Mouse (Mus musculus) liver, adult 2 months (tissue): Measurements from ENCODE around the gene Zcchc9. TPM values are rescaled to one million over a fixed set of nuclear protein-coding genes. Genes with fewer than 3 reads are reported as not detected.
A peak's percentile ranks its signal among the peaks of the same experiment; 100 is the strongest.

ENCODE experiments used
- DNase-seq: peaks from one replicate; pipeline ENCODE4 v3.0.0-alpha.2; 2011; ENCODE audit warnings: low read depth, low spot score; ENCODE audit errors: extremely low read depth
- H3K27ac ChIP-seq: fragments of 200-500 bp; replicated peaks from 2 replicates; pipeline ENCODE4 v1.5.1; 2012; ENCODE audit warnings: low read depth, mild to moderate bottlenecking, control low read depth, inconsistent platforms, low read length; ENCODE audit not compliant: insufficient read depth
- H3K27me3 ChIP-seq: fragments of 200-500 bp; 2 replicates; pipeline ENCODE4 v1.6.1; 2012; ENCODE audit warnings: mild to moderate bottlenecking, moderate library complexity, low read length, inconsistent platforms; ENCODE audit not compliant: control insufficient read depth, insufficient read depth
- H3K36me3 ChIP-seq: fragments of 200-500 bp; 2 replicates; pipeline ENCODE4 v1.6.1; 2012; ENCODE audit warnings: low read length, inconsistent platforms; ENCODE audit not compliant: control insufficient read depth, insufficient read depth
- H3K4me1 ChIP-seq: fragments of 200-500 bp; 2 replicates; pipeline ENCODE4 v1.6.1; 2011; ENCODE audit warnings: low read length; ENCODE audit not compliant: control insufficient read depth, insufficient read depth
- H3K4me3 ChIP-seq: fragments of 200-500 bp; 2 replicates; pipeline ENCODE4 v1.5.1; 2011; ENCODE audit warnings: low read depth, mild to moderate bottlenecking, control low read depth, low read length, moderate library complexity; ENCODE audit not compliant: insufficient read depth
- H3K79me2 ChIP-seq: fragments of 200-500 bp; 2 replicates; pipeline ENCODE4 v1.6.1; 2012; ENCODE audit warnings: inconsistent platforms, mild to moderate bottlenecking, low read length, moderate library complexity; ENCODE audit not compliant: control insufficient read depth, insufficient read depth
- H3K9ac ChIP-seq: fragments of 200-500 bp; 2 replicates; pipeline ENCODE4 v1.6.1; 2012; ENCODE audit warnings: low read depth, mild to moderate bottlenecking, control low read depth, inconsistent platforms, low read length
- CTCF ChIP-seq: fragments of 200-500 bp; IDR thresholded peaks from 2 replicates; pipeline ENCODE4 v1.5.1; 2011; ENCODE audit warnings: low read depth, low read length, control low read depth
- POLR2A ChIP-seq: fragments of 200-500 bp; IDR thresholded peaks from 2 replicates; pipeline ENCODE4 v1.6.1; 2011; ENCODE audit warnings: low read length, control low read depth; ENCODE audit not compliant: insufficient read depth; ENCODE audit errors: extremely low read depth
- WGBS: fragments of 180-500 bp; shearing (Covaris S2); methylation state at CpG from one replicate; pipeline ENCODE4 v1.1.7; 2018; 5-methylcytosine and 5-hydroxymethylcytosine counted together
- polyA plus RNA-seq: library from polyadenylated mRNA; depleted of rRNA; stranded (reverse); fragments of >200 nt; gene quantifications from 2 replicates; pipeline ENCODE4 v1.2.3, GENCODE M21; 2012
- total RNA-seq: library from RNA; depleted of rRNA; stranded (reverse); fragments of >200 nt; gene quantifications from 2 replicates; pipeline ENCODE4 v1.2.3, GENCODE M21; 2014

Zcchc9 gene
- total and polyA plus RNA-seq, 2 experiments, result 9.4 to 9.5 TPM

GRCm38 (mm10) chr13:91759791-91760190 is 47.7 kb downstream of the Zcchc9 start:
- TF ChIP-seq CTCF, result no peak
- TF ChIP-seq POLR2A, result no peak
- Histone ChIP-seq H3K4me1 (peaks cover 36% of the 10 kb centered on the region), H3K9ac (no peak overlapping the region), H3K27ac (no peak overlapping the region), H3K4me3 (no peak overlapping the region), H3K79me2 (no peaks in the 10 kb centered on the region; the same call in 1 of the 2 replicates), H3K36me3 (peaks cover 57% of the 10 kb centered on the region), H3K27me3 (no peaks in the 10 kb centered on the region)
- 17% methylated on average over 8 of the region's 8 CpGs for WGBS
- peak; percentile 94 for DNase-seq

DNA sequence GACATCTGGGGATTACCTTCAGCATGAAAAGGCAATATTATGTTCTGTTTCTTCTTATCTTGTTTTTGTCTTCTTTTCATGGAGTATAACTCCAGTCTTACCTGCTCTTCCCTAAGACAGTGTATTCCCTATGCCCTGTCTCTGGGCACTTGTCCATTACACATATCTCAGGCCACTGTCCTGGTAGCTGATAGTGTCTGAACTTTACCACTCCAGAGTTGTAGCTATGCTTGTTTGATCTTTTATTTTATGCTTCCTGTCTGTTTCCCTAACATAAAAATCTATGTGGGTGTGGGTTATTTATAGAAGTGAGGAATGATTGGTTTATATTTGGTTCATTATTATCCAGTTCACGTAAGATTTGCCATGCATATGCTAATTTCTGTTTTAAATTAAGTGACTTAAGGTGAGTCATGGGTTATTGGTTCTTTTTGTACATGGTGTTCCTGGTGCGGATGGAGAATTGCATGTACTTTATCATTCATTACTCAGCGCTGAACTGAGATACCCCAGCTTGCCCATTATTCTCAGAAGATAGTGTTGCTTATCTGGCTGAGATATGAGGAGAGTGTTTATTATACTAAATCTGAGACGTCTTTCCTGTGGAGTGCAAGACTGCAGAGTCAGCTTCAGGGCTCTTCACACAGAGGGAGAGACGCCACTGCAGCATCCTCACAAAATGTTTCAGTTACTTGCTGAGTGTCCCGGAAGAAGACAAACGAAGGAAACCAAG is 49.0 kb downstream of the Zcchc9 start:
- DNase-seq, result peak; percentile 70
- Histone ChIP-seq H3K79me2 (no peaks in the 10 kb centered on the region; the same call in 1 of the 2 replicates), H3K4me3 (no peak overlapping the region), H3K36me3 (peaks cover 50% of the 10 kb centered on the region), H3K4me1 (peaks cover 33% of the 10 kb centered on the region), H3K27me3 (no peaks in the 10 kb centered on the region), H3K9ac (no peak overlapping the region), H3K27ac (peak overlapping the region; percentile 21; the same call in 1 of the 2 replicates)
- 69% methylated on average over 7 of the region's 7 CpGs for WGBS
- TF ChIP-seq POLR2A (no peak), CTCF (no peak)

DNA sequence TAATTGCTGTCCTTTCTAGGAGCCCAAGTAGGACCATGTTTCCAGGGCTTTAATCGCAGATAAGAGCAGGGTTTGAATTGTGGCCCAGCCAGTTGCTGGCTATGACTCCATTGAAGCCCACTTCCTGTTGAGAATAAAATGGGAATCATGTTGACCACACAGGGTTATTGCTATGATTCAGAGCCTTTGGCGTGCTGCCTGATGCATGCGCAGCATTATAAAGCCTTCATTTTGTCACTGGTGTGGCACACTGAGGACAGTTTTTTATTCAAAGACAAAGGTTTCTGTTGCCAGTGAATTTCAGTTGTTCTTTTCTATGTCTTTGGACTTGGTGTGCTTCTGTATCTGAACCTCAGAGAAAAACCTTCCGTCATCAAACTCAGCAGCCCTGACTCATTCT is 51.3 kb downstream of the Zcchc9 start:
- no peak for DNase-seq
- Histone ChIP-seq H3K9ac (no peak overlapping the region), H3K4me1 (peaks cover 24% of the 10 kb centered on the region), H3K79me2 (peaks cover under 1% of the 10 kb centered on the region; the same call in 1 of the 2 replicates), H3K4me3 (no peak overlapping the region), H3K27me3 (no peaks in the 10 kb centered on the region), H3K36me3 (peaks cover 37% of the 10 kb centered on the region), H3K27ac (0 out of 2 replicates have a peak overlapping the region, but pooled peaks have one; percentile 36)
- 85% methylated on average over 4 of the region's 4 CpGs for WGBS
- TF ChIP-seq POLR2A, result no peak
- TF ChIP-seq CTCF, result no peak

DNA sequence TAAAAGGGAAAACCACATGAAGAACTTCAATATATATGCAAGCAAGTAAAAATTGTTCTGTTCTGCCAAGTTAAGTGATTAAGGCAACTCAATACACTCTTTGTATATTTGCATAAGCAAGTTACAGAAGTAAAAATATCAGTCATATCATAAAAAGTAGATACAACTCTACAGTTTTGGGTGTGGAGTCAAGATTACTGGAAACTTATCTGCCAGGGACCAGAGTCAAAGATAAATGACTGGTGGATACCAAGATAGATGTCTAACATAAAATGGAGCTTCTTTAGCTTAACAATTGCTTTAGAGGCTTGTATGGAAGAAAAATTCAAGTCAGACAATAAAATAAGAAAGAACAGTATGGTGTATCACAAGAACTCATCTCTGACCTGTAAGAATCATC is 52.7 kb downstream of the Zcchc9 start:
- Histone ChIP-seq H3K4me3 (no peak overlapping the region), H3K36me3 (peaks cover 36% of the 10 kb centered on the region), H3K4me1 (peaks cover 19% of the 10 kb centered on the region), H3K27me3 (no peaks in the 10 kb centered on the region), H3K79me2 (peaks cover 3% of the 10 kb centered on the region; the same call in 1 of the 2 replicates), H3K27ac (no peak overlapping the region), H3K9ac (no peak overlapping the region)
- no peak for TF ChIP-seq CTCF
- TF ChIP-seq POLR2A, result no peak
- DNase-seq, result no peak

- Histone ChIP-seq H3K27ac (peak overlapping the region; percentile 10; the same call in 1 of the 2 replicates), H3K9ac (no peak overlapping the region), H3K36me3 (peaks cover 33% of the 10 kb centered on the region), H3K4me3 (no peak overlapping the region), H3K4me1 (peaks cover 24% of the 10 kb centered on the region), H3K27me3 (no peaks in the 10 kb centered on the region), H3K79me2 (peaks cover 3% of the 10 kb centered on the region; the same call in 1 of the 2 replicates)
- 83% methylated on average over 4 of the region's 4 CpGs for WGBS
- TF ChIP-seq POLR2A, result no peak
- TF ChIP-seq CTCF, result no peak
- DNase-seq, result no peak
Measured at GRCm38 (mm10) chr13:91753724-91754123, 53.8 kb downstream of the Zcchc9 start.

DNA sequence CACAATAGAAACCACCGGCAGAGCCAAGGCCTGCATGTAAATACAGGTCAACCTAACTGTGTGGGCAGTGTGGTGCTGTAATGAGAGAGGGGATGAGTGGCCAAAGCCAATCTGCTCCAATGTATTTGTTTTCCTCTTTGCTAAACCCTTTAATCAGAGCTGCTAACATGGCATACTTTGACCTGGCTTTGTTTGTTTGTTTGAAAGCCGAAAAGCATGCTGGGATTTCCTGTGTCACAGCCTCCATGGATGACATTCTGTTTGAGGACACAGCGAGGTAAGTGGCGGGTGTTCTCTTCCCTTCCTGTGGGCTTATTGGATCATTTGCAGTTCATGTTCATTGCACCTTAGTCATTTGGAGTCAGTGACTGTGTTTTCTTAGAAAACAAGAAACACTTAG is 57.5 kb downstream of the Zcchc9 start:
- DNase-seq, result peak; percentile 98
- no peaks in the 10 kb centered on the region for H3K27me3 ChIP-seq
- H3K4me3 ChIP-seq, result no peak overlapping the region
- H3K27ac ChIP-seq, result peak overlapping the region; percentile 61; the same call in 1 of the 2 replicates
- TF ChIP-seq POLR2A (no peak), CTCF (no peak)
- peaks cover 18% of the 10 kb centered on the region for H3K36me3 ChIP-seq
- H3K4me1 ChIP-seq, result peaks cover 23% of the 10 kb centered on the region
- peaks cover 3% of the 10 kb centered on the region; the same call in 1 of the 2 replicates for H3K79me2 ChIP-seq
- no peak overlapping the region for H3K9ac ChIP-seq
- 17% methylated on average over 4 of the region's 4 CpGs for WGBS
